Mouse (Mus musculus): ENCODE results near the gene Fam189a1. TPM values are rescaled to one million over a fixed set of nuclear protein-coding genes. Genes with fewer than 3 reads are reported as not detected.
A peak's percentile ranks its signal among the peaks of the same experiment; 100 is the strongest.

The Fam189a1 gene
- total and polyA plus RNA-seq, 3 experiments = 0.10 TPM; not detected in 2

DNA sequence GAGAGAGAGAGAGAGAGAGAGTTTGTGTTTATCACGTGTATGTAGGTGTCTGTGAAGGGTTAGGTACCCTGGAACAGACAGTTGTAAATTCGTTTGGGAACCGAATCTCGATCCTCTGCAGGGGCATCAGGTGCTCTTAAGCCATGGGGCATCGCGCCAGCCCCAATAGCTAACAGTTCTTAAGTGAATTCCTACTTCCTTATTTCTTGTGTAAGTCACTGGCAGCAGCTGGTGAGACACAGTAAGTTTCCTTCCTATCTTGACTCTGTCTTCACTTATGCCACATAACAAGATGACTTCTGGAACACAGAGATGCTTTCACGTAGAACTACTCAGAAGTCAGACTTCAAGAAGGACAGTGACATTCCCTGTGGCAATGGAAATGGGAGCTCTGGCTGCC, 275.0 kb downstream of the Fam189a1 start:
- Histone ChIP-seq H3K79me2 (replicated peaks; ENCODE audit: control insufficient read depth, extremely low read depth, insufficient read depth, poor library complexity, severe bottlenecking) (no peaks in the 10 kb centered on the region), H3K4me3 (replicated peaks in 1 of 3; ENCODE audit: low read depth in 2 of 3, low read length in 2 of 3, poor library complexity in 1 of 3) (no peak overlapping the region), H3K9me3 (replicated peaks; ENCODE audit: low read length) (no peaks in the 10 kb centered on the region), H3K27ac (ENCODE audit: insufficient read depth, low read depth) (no peak overlapping the region), H3K27me3 (replicated peaks) (peaks cover 3% of the 10 kb centered on the region), H3K4me2 (ENCODE audit: insufficient read depth, low read depth, poor library complexity, severe bottlenecking) (peak overlapping the region; percentile 74), H3K4me1 (ENCODE audit: control insufficient read depth in 1 of 2, insufficient read depth in 2 of 2) (peaks cover 0 to 9% of the 10 kb centered on the region in 2 experiments; a peak in 3 of 4 replicates), H3K9ac (ENCODE audit: insufficient read depth, low read depth) (no peak overlapping the region), H3K36me3 (replicated peaks in 1 of 2; ENCODE audit: control insufficient read depth in 1 of 2, insufficient read depth in 1 of 2, low read length in 1 of 2) (no peaks in the 10 kb centered on the region)
- dilution Hi-C loops (cut with MboI; ENCODE audit: extremely low pct_ligation_motif_present, extremely low pct_unique_long_range_greater_than_20kb, low sequenced_read_pairs) (no loop called here), in situ Hi-C loops (cut with MboI; ENCODE audit: low pct_ligation_motif_present, low pct_unique_long_range_greater_than_20kb, low sequenced_read_pairs) (no loop called here)
- peak; percentile 61 for DNase-seq (ENCODE audit: extremely low read depth)
- no peak for TF ChIP-seq TBP (conservative IDR thresholded peaks at IDR 0.05; ENCODE audit: low read depth, low read length)
- peak; percentile 32; the same call in 1 of the 2 replicates for TF ChIP-seq ETS1 (conservative IDR thresholded peaks at IDR 0.05; ENCODE audit: low read depth, low read length)
- TF ChIP-seq HCFC1 (IDR thresholded peaks at IDR 0.05; ENCODE audit: low read depth, low read length) = no peak
- no peak for TF ChIP-seq UBTF (IDR thresholded peaks at IDR 0.05; ENCODE audit: low read depth, low read length)
- TF ChIP-seq CHD1 (IDR thresholded peaks at IDR 0.05; ENCODE audit: low read depth, low read length) = no peak
- TF ChIP-seq ELF1 (IDR thresholded peaks at IDR 0.05; ENCODE audit: low read depth, low read length) = peak; percentile 47
- TF ChIP-seq BHLHE40 (IDR thresholded peaks at IDR 0.05; ENCODE audit: low read depth, low read length) = peak; percentile 33; the same call in 1 of the 2 replicates
- no peak for TF ChIP-seq SMC3 (IDR thresholded peaks at IDR 0.05; ENCODE audit: low read depth, low read length)
- no peak for TF ChIP-seq ZMIZ1 (IDR thresholded peaks at IDR 0.05; ENCODE audit: low read depth, low read length)
- no peak for TF ChIP-seq CHD2 (IDR thresholded peaks at IDR 0.05; ENCODE audit: low read length)
- 0 out of 2 replicates have a peak, but pooled peaks have one; percentile 56 for TF ChIP-seq IRF4 (IDR thresholded peaks at IDR 0.05; ENCODE audit: low read depth, low read length)
- TF ChIP-seq MAX (IDR thresholded peaks at IDR 0.05; ENCODE audit: low read length) = no peak
- no peak for TF ChIP-seq TCF12 (IDR thresholded peaks at IDR 0.05; ENCODE audit: low read depth, low read length)
- no peak for TF ChIP-seq KAT2A (IDR thresholded peaks at IDR 0.05; ENCODE audit: insufficient replicate concordance, low read length)
- TF ChIP-seq EP300 (IDR thresholded peaks at IDR 0.05; ENCODE audit: low read length) = peak; percentile 71

DNA sequence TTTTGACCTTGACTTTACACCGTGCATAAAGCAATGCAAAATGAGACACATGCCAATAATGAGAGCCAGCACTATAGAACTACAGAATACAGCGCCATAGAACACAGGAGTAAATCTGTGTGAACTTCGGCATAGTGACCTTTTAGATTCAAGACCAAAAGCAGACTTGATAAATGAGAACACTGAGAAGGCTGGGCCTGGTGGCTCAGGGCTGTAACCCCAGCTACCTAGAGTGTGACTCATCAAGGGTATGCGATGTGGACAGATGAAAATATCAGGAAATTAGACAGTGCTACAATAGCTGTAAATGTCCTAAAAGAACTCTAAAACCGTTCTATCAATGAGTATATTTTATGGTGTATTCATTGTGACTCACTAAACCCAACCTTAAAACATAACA, 276.0 kb downstream of the Fam189a1 start:
- H3K4me2 ChIP-seq (ENCODE audit: insufficient read depth, low read depth, poor library complexity, severe bottlenecking) = no peak overlapping the region
- no peaks in the 10 kb centered on the region for H3K9me3 ChIP-seq (replicated peaks; ENCODE audit: low read length)
- no peak overlapping the region for H3K4me3 ChIP-seq (replicated peaks in 1 of 3; ENCODE audit: low read depth in 2 of 3, low read length in 2 of 3, poor library complexity in 1 of 3)
- TF ChIP-seq ZMIZ1 (IDR thresholded peaks at IDR 0.05; ENCODE audit: low read depth, low read length) (no peak), CHD2 (IDR thresholded peaks at IDR 0.05; ENCODE audit: low read length) (no peak), NELFE (IDR thresholded peaks at IDR 0.05; ENCODE audit: low read depth, low read length) (no peak), CHD1 (IDR thresholded peaks at IDR 0.05; ENCODE audit: low read depth, low read length) (no peak), ELF1 (IDR thresholded peaks at IDR 0.05; ENCODE audit: low read depth, low read length) (no peak), MEF2A (IDR thresholded peaks at IDR 0.05; ENCODE audit: borderline replicate concordance, low read depth, low read length) (no peak), ZNF384 (IDR thresholded peaks at IDR 0.05; ENCODE audit: low read depth, low read length) (no peak), HCFC1 (IDR thresholded peaks at IDR 0.05; ENCODE audit: low read depth, low read length) (no peak), JUN (IDR thresholded peaks at IDR 0.05; ENCODE audit: insufficient read depth, low read depth, low read length) (no peak)
- H3K36me3 ChIP-seq (replicated peaks in 1 of 2; ENCODE audit: control insufficient read depth in 1 of 2, insufficient read depth in 1 of 2, low read length in 1 of 2) = no peaks in the 10 kb centered on the region
- no peak overlapping the region for H3K27ac ChIP-seq (ENCODE audit: insufficient read depth, low read depth)
- H3K9ac ChIP-seq (ENCODE audit: insufficient read depth, low read depth) = no peak overlapping the region
- no peak for DNase-seq (ENCODE audit: extremely low read depth)
- peaks cover 3% of the 10 kb centered on the region for H3K27me3 ChIP-seq (replicated peaks)
- dilution Hi-C loops (cut with MboI; ENCODE audit: extremely low pct_ligation_motif_present, extremely low pct_unique_long_range_greater_than_20kb, low sequenced_read_pairs) (no loop called here), in situ Hi-C loops (cut with MboI; ENCODE audit: low pct_ligation_motif_present, low pct_unique_long_range_greater_than_20kb, low sequenced_read_pairs) (no loop called here)
- H3K4me1 ChIP-seq (ENCODE audit: control insufficient read depth in 1 of 2, insufficient read depth in 2 of 2) = peaks cover 0 to 9% of the 10 kb centered on the region in 2 experiments; a peak in 3 of 4 replicates
- H3K79me2 ChIP-seq (replicated peaks; ENCODE audit: control insufficient read depth, extremely low read depth, insufficient read depth, poor library complexity, severe bottlenecking) = no peaks in the 10 kb centered on the region
